Mouse (Mus musculus) midbrain, postnatal 0 days (tissue): ENCODE results near the gene Asphd1. TPM values are rescaled to one million over a fixed set of nuclear protein-coding genes. Genes with fewer than 3 reads are reported as not detected.

Experiments
- ATAC-seq: fragments of 200-750 bp; cut with Nextera tagmentation; 2 replicates; pipeline ENCODE4 v1.8.0; 2017; ENCODE audit warnings: moderate number of reproducible peaks, mild to moderate bottlenecking, moderate TSS enrichment, moderate library complexity; ENCODE audit not compliant: low FRiP score
- DNase-seq: peaks from one replicate; pipeline ENCODE4 v3.0.0-alpha.2; 2015; ENCODE audit warnings: low spot score
- H3K27ac ChIP-seq: fragments of 300-500 bp; sonication (generic); 2 replicates; pipeline ENCODE4 v1.5.1; 2014; ENCODE audit warnings: low read depth, mild to moderate bottlenecking, low read length, mixed read lengths
- H3K27me3 ChIP-seq: fragments of 300-500 bp; sonication (generic); 2 replicates; pipeline ENCODE4 v1.6.1; 2014; ENCODE audit warnings: low read length, control low read depth, mixed read lengths; ENCODE audit not compliant: insufficient read depth
- H3K36me3 ChIP-seq: fragments of 300-500 bp; sonication (generic); 2 replicates; pipeline ENCODE4 v1.6.1; 2014; ENCODE audit warnings: low read length, control low read depth, mixed read lengths; ENCODE audit not compliant: insufficient read depth
- H3K4me1 ChIP-seq: fragments of 300-500 bp; sonication (generic); 2 replicates; pipeline ENCODE4 v1.6.1; 2014; ENCODE audit warnings: mild to moderate bottlenecking, control low read depth, antibody characterized with exemption, low read length, mixed read lengths; ENCODE audit not compliant: insufficient read depth
- H3K4me2 ChIP-seq: fragments of 300-500 bp; sonication (generic); 2 replicates; pipeline ENCODE4 v1.6.1; 2014; ENCODE audit warnings: low read depth, mild to moderate bottlenecking, low read length, mixed read lengths; ENCODE audit not compliant: poor library complexity, severe bottlenecking
- H3K4me3 ChIP-seq: fragments of 300-500 bp; sonication (generic); 2 replicates; pipeline ENCODE4 v1.5.1; 2014; ENCODE audit warnings: low read depth, mild to moderate bottlenecking, low read length, moderate library complexity
- H3K9ac ChIP-seq: fragments of 300-500 bp; sonication (generic); replicated peaks from 2 replicates; pipeline ENCODE4 v1.6.1; 2014; ENCODE audit warnings: mild to moderate bottlenecking, low read length, moderate library complexity, mixed read lengths; ENCODE audit not compliant: poor library complexity, severe bottlenecking
- H3K9me3 ChIP-seq: fragments of 300-500 bp; sonication (generic); 2 replicates; pipeline ENCODE4 v1.6.1; 2016; ENCODE audit warnings: low read length, control low read depth
- CTCF ChIP-seq: IDR thresholded peaks from 2 replicates; pipeline ENCODE4 v1.5.1; 2016; ENCODE audit warnings: antibody characterized with exemption, mild to moderate bottlenecking
- WGBS: fragments of 180-500 bp; shearing (Covaris S2); extraction: QIAGEN DNeasy Blood & Tissue Kit; methylation state at CpG from one replicate; pipeline ENCODE4 v1.1.7; 2014; 5-methylcytosine and 5-hydroxymethylcytosine counted together
- polyA plus RNA-seq: library from polyadenylated mRNA; unstranded; fragments of >200 nt; fragmentation: Nextera tagmentation; extraction: Ambion mirVana; gene quantifications from 2 replicates; pipeline ENCODE4 v1.2.1, GENCODE M21; 2015
- total RNA-seq: library from RNA; depleted of rRNA; stranded (reverse); fragments of >200 nt; gene quantifications from 2 replicates; pipeline ENCODE4 v1.2.3, GENCODE M21; 2014

Gene Asphd1
- total and polyA plus RNA-seq, 2 experiments from 2014 or later = 17.6 to 44.5 TPM

DNA sequence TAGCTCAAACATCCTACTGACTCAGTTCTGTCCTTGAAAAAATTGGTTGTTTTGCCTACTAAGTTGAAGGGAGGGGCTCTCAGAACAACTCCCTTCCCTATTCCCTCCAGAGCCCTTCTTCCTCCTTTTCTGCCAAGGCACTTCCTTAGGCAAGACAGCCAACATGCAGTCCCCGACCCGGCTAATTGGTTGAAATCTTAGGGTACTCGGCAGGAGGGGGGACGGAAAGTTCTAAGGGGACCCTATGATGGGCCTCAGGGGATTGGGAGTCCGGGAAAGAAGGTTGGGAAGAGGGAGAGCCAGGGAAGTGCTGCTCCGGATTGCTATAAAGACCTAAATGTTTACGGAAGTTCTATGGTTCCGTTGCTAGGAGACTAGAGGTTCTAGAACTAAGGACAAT, 26.1 kb upstream of the Asphd1 start:
- no peak overlapping the region; the same call in 1 of the 2 replicates for H3K9ac ChIP-seq
- DNase-seq (no peak), ATAC-seq (no peak)
- no peaks in the 10 kb centered on the region for H3K9me3 ChIP-seq
- no peak for TF ChIP-seq CTCF
- peak overlapping the region; percentile 93; the same call in 1 of the 2 replicates for H3K27ac ChIP-seq
- peak overlapping the region; percentile 100 for H3K4me3 ChIP-seq
- no peaks in the 10 kb centered on the region for H3K27me3 ChIP-seq
- peak overlapping the region; percentile 90 for H3K4me2 ChIP-seq
- peaks cover 33% of the 10 kb centered on the region for H3K36me3 ChIP-seq
- WGBS = 10% methylated on average over 8 of the region's 8 CpGs
- H3K4me1 ChIP-seq = peaks cover 6% of the 10 kb centered on the region; the same call in 1 of the 2 replicates

DNA sequence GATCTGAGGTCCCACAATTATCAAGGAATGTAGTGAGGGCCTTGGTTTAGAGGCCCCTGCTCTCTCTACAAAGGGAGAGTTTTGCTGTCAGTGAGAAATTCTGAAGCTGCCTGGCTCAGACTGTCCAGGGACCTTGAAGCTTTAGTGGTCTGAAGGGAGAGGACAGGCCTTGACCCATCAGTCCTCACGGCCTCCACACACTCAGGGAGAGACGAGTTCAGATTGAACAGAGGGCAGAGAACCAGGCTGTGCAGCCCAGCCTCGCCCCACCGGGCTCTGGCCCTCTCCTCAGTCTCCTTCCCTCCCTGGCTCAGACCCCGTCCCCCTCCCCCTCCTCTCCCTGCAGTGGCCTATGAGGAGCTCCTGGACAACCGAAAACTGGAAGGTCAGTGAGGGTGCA, 18.0 kb upstream of the Asphd1 start:
- Histone ChIP-seq H3K36me3 (peaks cover 63% of the 10 kb centered on the region), H3K4me3 (no peak overlapping the region), H3K4me1 (no peaks in the 10 kb centered on the region), H3K27me3 (no peaks in the 10 kb centered on the region), H3K9ac (no peak overlapping the region), H3K27ac (no peak overlapping the region), H3K9me3 (no peaks in the 10 kb centered on the region), H3K4me2 (no peak overlapping the region)
- DNase-seq (no peak), ATAC-seq (no peak)
- WGBS = 63% methylated on average over 6 of the region's 6 CpGs
- no peak for TF ChIP-seq CTCF

DNA sequence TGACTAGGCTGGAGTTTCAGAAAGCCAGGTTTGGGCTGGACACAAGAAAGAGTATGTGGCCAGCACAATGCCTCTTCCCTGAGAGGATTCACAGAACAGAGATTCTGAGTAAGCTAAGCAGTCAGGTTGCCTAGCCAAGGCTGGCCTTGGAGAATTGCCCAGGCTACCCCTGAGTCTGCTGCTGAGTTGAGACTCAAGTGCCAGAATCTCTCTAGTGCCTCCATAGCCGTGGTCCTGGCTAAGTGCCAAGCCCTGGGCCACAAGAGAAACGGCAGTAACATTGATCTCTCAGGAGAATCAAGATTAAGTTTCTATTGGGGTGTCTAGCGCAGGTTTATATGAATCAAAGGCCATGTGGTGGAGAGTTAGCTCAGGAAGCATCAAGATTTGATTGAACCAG, 16.2 kb upstream of the Asphd1 start:
- peaks cover 68% of the 10 kb centered on the region for H3K36me3 ChIP-seq
- H3K4me1 ChIP-seq = no peaks in the 10 kb centered on the region
- no peak overlapping the region for H3K9ac ChIP-seq
- TF ChIP-seq CTCF = no peak
- no peak overlapping the region for H3K4me3 ChIP-seq
- DNase-seq = no peak
- H3K27ac ChIP-seq = no peak overlapping the region
- no peak overlapping the region for H3K4me2 ChIP-seq
- 49% methylated on average over 3 of the region's 3 CpGs for WGBS
- H3K9me3 ChIP-seq = no peaks in the 10 kb centered on the region
- no peak for ATAC-seq
- H3K27me3 ChIP-seq = no peaks in the 10 kb centered on the region

DNA sequence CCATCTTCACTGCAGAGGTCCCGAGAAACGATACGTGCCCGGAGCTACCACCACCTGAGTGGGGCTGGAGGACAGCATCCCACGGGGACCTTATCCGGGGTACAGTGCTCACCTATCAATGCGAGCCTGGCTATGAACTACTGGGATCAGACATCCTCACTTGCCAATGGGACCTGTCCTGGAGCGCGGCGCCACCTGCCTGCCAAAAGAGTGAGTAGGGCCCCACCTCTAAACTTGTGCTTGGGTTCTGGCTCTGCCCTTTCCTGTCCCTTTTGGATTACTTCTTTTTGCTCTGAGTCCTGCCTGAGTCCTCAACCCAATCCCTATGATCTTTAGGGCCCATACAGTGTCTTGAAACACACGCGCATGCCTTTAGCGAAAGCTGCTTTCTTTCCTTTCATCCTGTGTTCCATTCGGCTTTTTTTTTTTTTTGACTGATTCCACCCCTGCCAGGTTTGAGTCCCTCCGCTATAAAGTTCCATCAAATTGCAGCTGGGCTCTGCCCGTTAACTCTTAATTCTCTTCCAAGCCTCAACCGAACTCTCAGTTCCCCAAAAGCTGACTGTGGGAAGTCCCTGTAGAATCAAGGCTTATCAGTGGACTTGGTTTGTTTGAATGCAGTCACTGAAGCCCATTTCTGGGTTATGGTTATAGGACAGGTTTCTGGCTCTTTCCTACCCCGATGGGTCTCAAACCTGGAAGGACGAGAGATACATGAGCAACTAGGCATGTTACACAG, 14.3 kb upstream of the Asphd1 start:
- ATAC-seq = no peak
- Histone ChIP-seq H3K27ac (no peak overlapping the region), H3K27me3 (no peaks in the 10 kb centered on the region), H3K9ac (no peak overlapping the region), H3K4me1 (no peaks in the 10 kb centered on the region), H3K36me3 (peaks cover 62% of the 10 kb centered on the region), H3K9me3 (no peaks in the 10 kb centered on the region), H3K4me3 (no peak overlapping the region), H3K4me2 (no peak overlapping the region)
- no peak for DNase-seq
- TF ChIP-seq CTCF = peak; percentile 63
- WGBS = 30% methylated on average over 19 of the region's 19 CpGs

DNA sequence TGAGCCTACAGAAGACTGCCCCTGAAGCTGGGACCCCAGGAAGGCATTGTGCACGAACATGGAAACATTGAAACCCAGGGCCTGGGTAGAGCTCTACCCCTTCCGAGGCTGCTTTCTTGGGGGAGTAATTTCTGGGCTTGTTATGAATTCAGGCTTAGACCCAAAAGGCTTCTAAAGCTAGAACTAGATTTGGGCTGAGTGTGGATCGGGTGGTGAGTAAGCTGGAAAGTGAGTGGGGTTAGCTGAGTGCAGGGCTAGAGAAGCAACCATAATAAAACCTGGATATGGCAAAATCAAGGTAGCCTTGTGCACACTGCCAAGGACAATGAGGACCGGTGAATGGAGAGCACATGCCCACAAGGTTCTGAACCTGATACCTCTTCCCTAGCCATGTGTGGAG, 12.6 kb upstream of the Asphd1 start:
- DNase-seq (no peak), ATAC-seq (no peak)
- H3K9me3 ChIP-seq = no peaks in the 10 kb centered on the region
- H3K4me1 ChIP-seq = no peaks in the 10 kb centered on the region
- H3K9ac ChIP-seq = no peak overlapping the region
- 90% methylated on average over 4 of the region's 4 CpGs for WGBS
- no peaks in the 10 kb centered on the region for H3K27me3 ChIP-seq
- H3K4me3 ChIP-seq = no peak overlapping the region
- no peak overlapping the region for H3K27ac ChIP-seq
- H3K4me2 ChIP-seq = no peak overlapping the region
- H3K36me3 ChIP-seq = peaks cover 64% of the 10 kb centered on the region
- TF ChIP-seq CTCF = no peak

DNA sequence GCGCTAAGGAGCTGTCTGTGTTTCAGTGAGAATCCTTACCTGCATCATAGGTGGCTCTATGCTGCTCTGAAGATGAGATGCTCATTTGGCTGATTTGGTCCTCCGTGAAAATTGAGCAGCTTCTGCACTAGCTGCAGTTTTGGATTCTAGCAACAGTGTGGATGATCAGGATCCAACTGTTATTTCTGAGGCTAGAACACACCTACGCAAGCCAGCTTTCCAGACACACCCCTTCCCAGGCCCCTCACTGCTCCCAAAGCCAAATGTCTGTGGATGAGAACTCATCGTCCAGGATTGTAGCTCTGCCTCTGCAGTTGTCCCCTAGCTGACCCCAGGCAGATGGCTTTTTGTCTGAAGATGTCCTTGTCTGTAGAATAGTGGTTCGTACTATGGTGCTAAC, 11.7 kb upstream of the Asphd1 start:
- H3K4me1 ChIP-seq = no peaks in the 10 kb centered on the region
- peaks cover 60% of the 10 kb centered on the region for H3K36me3 ChIP-seq
- no peak overlapping the region for H3K4me3 ChIP-seq
- H3K27ac ChIP-seq = no peak overlapping the region
- H3K9ac ChIP-seq = no peak overlapping the region
- H3K27me3 ChIP-seq = no peaks in the 10 kb centered on the region
- 87% methylated on average over 5 of the region's 5 CpGs for WGBS
- TF ChIP-seq CTCF = no peak
- no peaks in the 10 kb centered on the region for H3K9me3 ChIP-seq
- H3K4me2 ChIP-seq = no peak overlapping the region
- no peak for ATAC-seq
- DNase-seq = no peak
